Mouse (Mus musculus): ENCODE data around the gene Gm9732.
"Not testable (repeated sequence)": the region's sequence is repeated elsewhere in the genome, so short reads cannot be mapped to it uniquely, and the experiment has no call there.

DNA sequence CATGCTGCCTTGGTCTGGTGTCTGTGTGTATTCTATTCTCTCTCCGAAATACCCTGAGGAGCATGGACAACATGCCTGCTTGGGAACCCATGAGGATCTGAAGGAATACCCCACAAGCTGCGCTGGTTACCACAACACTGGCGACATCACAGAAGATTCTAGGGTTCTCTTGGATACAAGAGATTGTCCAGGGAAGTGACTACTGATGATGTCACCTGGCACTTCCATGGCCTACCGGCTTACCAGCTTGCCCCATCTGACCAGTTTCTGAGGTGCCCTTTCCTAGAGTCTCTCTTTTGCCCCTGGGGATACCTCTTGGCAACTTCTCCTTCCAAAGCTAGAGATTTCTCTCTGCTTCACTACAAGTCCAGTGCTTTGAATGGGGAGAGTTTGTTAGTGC lies 39.6 kb upstream of the Gm9732 start, which contains the start of gene Gm8122:
- TF ChIP-seq POLR2A (IDR thresholded peaks at IDR 0.05; ENCODE audit: insufficient read depth, low read depth, low read length); CTCF (IDR thresholded peaks at IDR 0.05): not testable (repeated sequence)

Measured in heart, adult 2 months (tissue).